Mouse (Mus musculus): ENCODE measurements around the gene Limd2.
"Not testable (repeated sequence)": the region's sequence is repeated elsewhere in the genome, so short reads cannot be mapped to it uniquely, and the experiment has no call there.

Limd2 gene

DNA sequence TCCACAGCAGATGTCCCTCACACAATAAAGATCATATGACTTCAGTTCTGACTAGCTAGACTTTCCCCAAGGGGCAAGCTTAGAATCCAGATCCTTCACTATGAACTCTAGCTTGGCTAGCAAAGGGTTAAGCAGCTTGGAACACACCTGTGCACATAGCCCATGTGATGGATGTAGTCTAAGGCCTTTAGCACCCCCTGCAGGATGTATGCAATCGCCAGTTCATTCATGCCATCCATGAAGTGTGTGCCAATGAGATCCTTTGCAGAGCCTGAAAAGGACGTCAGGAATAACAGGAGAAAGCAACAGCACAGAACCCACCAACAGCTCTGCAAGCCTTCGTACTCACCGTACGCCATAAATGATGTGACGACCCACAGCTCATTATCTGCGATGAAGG lies 10.1 kb upstream of the Limd2 start:
- DNase-seq, result no peak

- no peak for DNase-seq
Observed at GRCm38 (mm10) chr11:106167435-106167834, 6.8 kb upstream of the Limd2 start.

DNA sequence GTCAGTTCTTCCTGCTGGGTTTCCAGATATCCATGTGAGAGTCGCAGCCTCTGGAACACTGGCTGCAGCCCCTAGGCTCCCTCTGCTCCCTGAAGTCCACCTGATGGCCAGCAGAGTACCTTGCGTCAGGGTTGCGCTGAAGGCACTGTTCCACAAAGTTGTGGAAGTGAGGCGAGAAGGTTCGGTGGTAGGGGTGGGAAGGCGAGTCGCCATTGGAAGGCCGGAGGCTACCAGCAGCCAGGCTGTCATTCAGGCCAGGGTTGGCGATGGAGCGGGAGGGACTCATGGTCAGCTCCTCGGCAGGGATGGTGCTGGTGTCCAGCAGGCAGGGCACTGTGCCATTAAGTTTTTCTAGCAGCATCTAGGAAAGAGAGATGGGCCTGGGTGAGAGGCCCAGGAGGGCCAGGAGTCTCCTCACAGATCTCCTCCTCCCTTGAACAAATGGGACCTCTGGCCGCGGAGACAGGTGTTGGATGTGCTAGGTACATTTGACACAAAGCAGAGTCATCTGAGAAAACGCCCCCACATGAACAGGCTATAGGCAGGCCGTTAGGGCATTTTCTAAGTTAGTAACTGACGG lies 4.0 kb upstream of the Limd2 start:
- no peak for DNase-seq

DNA sequence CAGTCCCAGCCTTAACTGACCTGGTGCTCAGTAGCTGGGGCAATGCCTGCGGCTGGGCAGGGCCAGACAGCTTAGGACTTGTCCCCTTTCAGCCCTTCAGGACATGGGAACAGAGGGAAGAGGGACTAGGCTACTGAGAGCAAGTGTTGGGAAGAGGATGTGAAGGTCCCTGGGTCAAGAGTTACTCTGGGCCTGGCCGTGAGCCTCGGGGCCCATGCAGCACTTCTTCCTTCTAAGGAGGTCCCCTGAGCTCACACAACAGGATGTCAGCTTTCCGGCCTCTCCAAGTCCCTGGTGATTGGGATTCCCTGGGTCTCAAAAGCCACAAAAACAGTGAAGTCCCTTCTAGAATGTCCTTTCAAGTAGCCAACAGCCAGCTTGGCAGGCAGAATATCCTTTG lies 2.9 kb upstream of the Limd2 start:
- DNase-seq, result no peak

DNA sequence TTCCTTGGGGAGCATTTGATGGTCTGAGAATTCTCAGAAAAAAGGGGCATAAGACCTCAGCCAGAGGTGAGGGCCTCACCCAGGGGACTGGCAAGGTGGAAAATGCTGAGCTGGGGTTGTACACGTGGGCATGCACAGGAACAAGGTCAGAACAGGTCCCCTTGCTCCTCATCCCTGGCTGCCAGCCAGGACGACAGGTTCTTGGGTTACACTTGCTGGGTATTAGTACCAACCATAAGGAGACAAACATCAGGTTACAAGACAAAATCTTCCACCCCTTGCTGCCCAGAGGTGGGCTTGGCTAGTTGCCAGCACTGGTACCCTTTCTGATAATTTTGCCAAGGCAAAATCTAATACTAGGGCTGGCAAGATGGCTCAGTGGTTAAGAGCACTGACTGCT lies 1.6 kb upstream of the Limd2 start:
- no peak for DNase-seq

- DNase-seq, result peak; percentile 89 to 90
Observed at GRCm38 (mm10) chr11:106159921-106160840, 479 bp downstream of the Limd2 start.

- DNase-seq, result peak; percentile 62 to 66
Observed at GRCm38 (mm10) chr11:106159216-106159920, 1.3 kb downstream of the Limd2 start.

DNA sequence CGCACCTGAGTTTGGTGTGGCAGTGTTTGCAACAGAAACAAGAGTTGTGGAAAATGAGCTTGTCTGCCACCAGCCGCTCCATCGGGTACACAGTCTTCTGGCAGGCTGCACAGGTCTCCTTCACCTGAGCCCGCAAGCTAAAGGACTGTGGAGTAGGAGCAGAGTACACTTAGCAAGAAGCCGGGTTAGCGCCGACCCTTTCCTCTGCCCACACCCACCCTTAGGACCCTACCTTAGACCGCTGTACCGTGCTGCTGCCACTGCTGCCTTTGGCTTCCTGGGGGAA lies 1.8 kb downstream of the Limd2 start:
- DNase-seq, result peak in 1 of 2 experiments; percentile 43

GRCm38 (mm10) chr11:106158081-106158929 lies 2.4 kb downstream of the Limd2 start:
- peak; percentile 54 to 61 for DNase-seq

DNA sequence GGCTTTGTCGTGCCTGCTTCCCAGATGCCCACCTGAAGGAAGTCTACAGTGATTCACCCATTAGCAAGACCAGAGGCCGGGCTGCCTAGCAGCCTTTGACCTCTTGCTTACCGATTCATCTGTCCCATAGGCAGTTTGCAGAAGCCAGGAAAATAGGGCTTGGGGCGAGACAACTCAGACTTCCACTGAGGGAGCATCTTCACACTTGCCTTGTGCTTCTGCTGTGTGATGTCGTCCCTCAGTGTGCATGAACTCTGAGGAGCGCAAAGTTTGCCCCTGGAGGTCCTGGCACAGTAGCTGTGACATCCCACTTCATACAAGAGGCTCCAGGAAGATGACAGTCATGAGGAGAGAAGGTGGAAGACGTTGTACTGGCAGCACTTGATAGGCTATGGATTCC lies 3.5 kb downstream of the Limd2 start:
- no peak for DNase-seq

- DNase-seq, result no peak
Observed at GRCm38 (mm10) chr11:106156257-106156656, 4.4 kb downstream of the Limd2 start.

GRCm38 (mm10) chr11:106155761-106156160 lies 4.9 kb downstream of the Limd2 start:
- DNase-seq, result no peak

DNA sequence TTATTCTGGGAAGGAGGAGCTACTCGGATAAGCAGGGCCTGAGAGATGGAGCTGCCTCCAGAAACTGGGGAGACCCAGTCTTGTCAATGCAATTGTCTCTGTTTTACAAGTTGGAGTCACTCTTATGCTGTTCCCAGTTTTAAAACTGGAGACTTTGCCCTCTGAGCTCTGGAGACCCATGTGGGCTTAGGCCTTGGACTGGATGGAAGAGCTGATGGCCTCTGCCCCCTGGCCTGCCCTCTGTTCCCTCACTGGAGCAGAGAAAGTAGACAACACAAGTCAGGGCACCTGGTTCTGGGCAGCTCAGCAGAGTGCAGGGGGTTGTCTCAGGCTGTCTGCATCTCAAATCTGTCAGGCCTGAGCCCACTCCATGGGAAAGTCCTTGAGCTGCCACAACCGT lies 5.9 kb downstream of the Limd2 start:
- DNase-seq, result no peak

GRCm38 (mm10) chr11:106154091-106154490 lies 6.6 kb downstream of the Limd2 start:
- DNase-seq, result no peak

DNA sequence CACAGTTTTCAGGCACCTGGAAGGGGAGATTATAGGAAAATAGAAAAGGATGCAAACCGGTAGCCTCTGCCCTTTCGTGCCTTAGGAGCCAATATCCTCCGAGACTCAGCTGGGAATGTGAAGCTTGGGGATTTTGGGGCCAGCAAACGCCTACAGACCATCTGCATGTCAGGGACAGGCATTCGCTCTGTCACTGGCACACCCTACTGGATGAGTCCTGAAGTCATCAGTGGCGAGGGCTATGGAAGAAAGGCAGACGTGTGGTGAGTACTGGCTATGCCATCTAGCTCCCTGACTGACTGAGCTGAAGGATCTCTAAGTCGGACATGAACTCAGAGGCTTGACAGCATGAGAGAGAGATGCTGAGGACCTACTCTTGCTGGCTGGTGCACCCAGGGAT lies 8.5 kb downstream of the Limd2 start:
- peak; percentile 54 to 66 for DNase-seq

- DNase-seq, result no peak
Observed at GRCm38 (mm10) chr11:106151219-106151618, 9.4 kb downstream of the Limd2 start.

DNA sequence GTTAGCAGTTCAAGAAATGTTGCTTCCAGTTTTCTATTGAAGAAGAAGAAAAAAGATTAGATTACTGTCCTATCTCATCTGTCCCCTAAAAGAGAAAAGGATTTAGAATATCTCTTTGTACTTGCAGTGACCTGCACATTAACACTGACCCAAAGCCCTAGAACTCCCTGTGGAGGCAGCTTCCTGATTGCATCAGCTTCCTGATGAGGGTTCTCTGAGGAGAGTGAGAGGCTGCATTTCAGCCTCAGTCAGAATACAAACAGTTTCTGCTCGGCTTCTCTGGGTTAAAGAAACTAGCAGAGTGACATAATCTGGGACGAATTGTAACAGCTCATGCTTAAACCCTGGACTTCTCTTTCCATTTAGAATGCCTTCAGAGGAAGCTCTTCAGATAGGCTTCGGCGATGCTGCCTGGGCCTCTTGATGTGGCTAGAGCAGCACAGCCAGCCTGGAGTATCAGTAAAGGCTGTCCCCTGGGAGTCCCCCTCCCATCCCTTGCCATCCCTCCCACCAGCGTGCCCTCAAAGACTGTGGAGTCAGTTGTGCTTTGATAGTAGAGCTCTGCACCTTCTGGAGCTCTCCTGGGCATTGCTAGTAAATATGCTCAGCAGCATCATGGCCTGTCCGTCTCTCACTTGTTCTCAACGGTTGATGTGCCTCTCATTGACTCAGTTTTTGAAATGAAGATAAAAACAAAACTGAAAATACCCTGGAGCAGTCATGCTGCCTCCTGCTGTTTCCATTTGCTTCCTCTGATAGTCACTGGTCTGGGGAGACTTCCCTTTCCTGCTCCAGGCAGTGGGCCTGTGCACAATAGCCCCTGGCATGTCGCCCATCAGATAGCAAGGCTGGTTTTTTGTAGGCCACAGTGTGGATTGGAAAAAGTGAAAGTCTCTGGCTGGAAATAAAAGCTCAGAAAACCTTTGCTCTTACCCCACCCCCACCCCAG lies 25.8 kb downstream of the Limd2 start:
- peak; percentile 61 to 65 for DNase-seq

GRCm38 (mm10) chr11:106132516-106132915 lies 28.1 kb downstream of the Limd2 start:
- DNase-seq, result no peak

DNA sequence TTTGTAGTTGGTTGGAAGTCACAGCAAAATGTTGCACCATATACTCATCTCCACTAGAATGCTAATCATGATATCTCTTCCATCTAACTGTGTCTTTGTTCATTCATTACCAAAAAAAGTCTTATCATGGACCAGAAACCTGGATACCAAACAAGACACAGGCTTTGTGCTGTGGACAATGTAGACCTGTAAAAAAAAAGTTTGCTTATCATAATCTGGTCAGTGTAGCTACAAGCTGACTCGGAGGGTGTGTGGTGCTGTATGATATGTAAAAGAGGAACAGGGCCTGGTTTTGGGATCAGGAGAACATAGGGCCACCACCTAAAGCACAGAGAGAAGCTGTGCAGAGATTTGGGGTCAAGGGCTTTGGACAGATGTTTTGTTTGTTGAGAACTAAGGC lies 31.2 kb downstream of the Limd2 start:
- DNase-seq, result no peak

GRCm38 (mm10) chr11:106126727-106127373 lies 33.8 kb downstream of the Limd2 start:
- not testable (repeated sequence) for DNase-seq

DNA sequence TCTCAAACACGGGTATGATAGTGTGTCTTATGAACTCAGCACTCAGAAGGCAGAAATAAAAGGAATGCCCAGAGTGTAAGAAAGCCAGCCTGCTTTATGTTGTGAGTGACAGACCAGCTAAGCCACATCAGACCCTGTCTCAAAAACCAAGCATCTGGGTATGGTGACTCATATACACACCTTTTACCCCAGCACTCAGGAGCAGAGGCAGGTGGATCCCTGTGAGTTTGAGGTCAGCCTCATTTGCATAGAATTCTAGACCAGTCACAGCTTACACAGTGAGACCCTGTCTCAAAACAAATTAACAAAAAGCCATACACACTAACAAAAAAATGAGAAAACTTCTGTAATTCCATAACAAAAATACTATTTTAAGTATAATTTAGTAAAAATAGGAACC lies 34.8 kb downstream of the Limd2 start:
- DNase-seq, result no peak
